Mouse (Mus musculus): ENCODE measurements around the gene Ccdc8.

DNA sequence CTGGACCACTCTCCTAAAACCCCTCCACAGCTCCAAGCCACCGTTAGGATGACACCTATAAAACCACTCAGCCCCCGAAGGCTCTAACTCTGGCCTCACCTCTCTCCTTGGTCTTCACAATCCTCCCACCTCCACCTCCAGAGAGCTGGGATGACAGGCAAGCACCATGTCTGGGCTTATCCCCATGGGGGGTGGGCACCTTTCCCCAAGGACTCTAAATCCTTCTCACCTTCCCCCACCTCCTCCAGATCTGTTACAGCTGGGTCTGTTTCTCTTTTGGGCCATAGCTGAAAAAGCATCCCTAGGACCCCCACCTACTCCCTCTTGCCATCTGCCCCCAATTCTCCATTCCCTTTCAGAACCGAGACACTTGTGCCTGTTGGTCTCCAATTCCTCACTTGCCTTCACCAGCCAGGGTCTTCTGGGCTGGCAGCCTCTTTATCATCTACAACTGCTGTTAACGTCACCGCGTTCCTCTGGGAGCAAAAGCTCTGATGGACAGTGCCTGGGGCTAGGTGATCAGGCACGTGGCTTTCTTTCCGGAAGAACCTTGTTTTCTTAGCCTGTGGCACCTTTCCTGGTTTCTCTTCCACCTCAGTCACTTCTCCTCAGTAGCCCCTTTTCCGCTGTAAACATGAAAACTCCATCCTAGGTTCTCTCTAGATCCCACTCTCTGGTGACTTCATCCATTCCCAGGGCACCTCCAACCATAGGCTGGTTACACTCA, 33.6 kb downstream of the Ccdc8 start:
- no peak for TF ChIP-seq USF1 (IDR thresholded peaks at IDR 0.05; ENCODE audit: low read depth)
- TF ChIP-seq CTCF (IDR thresholded peaks at IDR 0.05; ENCODE audit: control insufficient read depth, insufficient read depth, insufficient read length): no peak
